Mouse (Mus musculus) limb, embryonic 13.5 days (tissue): ENCODE measurements around the gene Pou3f3. TPM values are rescaled to one million over a fixed set of nuclear protein-coding genes. Genes with fewer than 3 reads are reported as not detected.

Experiments used
- ATAC-seq: fragments of 200-750 bp; cut with Nextera tagmentation; 2 replicates; pipeline ENCODE4 v1.8.0; 2017; ENCODE audit warnings: low read depth, moderate number of reproducible peaks, moderate TSS enrichment; ENCODE audit not compliant: low FRiP score
- H3K27ac ChIP-seq: fragments of 300-500 bp; sonication (generic); 2 replicates; pipeline ENCODE4 v1.5.1; 2015; ENCODE audit warnings: inconsistent platforms, mild to moderate bottlenecking, moderate library complexity
- H3K27me3 ChIP-seq: fragments of 300-500 bp; sonication (generic); 2 replicates; pipeline ENCODE4 v1.6.1; 2015; ENCODE audit warnings: mild to moderate bottlenecking, inconsistent platforms
- H3K36me3 ChIP-seq: fragments of 300-500 bp; sonication (generic); 2 replicates; pipeline ENCODE4 v1.6.1; 2015; ENCODE audit warnings: inconsistent platforms, mild to moderate bottlenecking, moderate library complexity
- H3K4me1 ChIP-seq: fragments of 300-500 bp; sonication (generic); 2 replicates; pipeline ENCODE4 v1.6.1; 2015; ENCODE audit warnings: inconsistent platforms
- H3K4me2 ChIP-seq: fragments of 300-500 bp; sonication (generic); replicated peaks from 2 replicates; pipeline ENCODE4 v1.6.1; 2015; ENCODE audit warnings: inconsistent platforms, mild to moderate bottlenecking, moderate library complexity
- H3K4me3 ChIP-seq: fragments of 300-500 bp; sonication (generic); 2 replicates; pipeline ENCODE4 v1.5.1; 2015; ENCODE audit warnings: moderate library complexity, mild to moderate bottlenecking, inconsistent platforms
- H3K9ac ChIP-seq: fragments of 300-500 bp; sonication (generic); 2 replicates; pipeline ENCODE4 v1.6.1; 2015; ENCODE audit warnings: mild to moderate bottlenecking, inconsistent platforms
- H3K9me3 ChIP-seq: fragments of 300-500 bp; sonication (generic); 2 replicates; pipeline ENCODE4 v1.6.1; 2016; ENCODE audit warnings: inconsistent platforms
- WGBS: fragments of 180-500 bp; shearing (Covaris S2); methylation state at CpG from one replicate; pipeline ENCODE4 v1.1.7; 2015; 5-methylcytosine and 5-hydroxymethylcytosine counted together
- polyA plus RNA-seq: library from polyadenylated mRNA; unstranded; fragments of >200 nt; fragmentation: Nextera tagmentation; extraction: Ambion mirVana; gene quantifications from 2 replicates; pipeline ENCODE4 v1.2.1, GENCODE M21; 2015

Gene Pou3f3
- polyA plus RNA-seq, 1 experiment from 2014 or later = 0.97 TPM

- WGBS = under 1% methylated on average over 36 of the region's 62 CpGs
- Histone ChIP-seq H3K4me2 (peak overlapping the region; percentile 80), H3K4me1 (peaks cover 38% of the 10 kb centered on the region), H3K9ac (peak overlapping the region; percentile 63), H3K36me3 (no peaks in the 10 kb centered on the region), H3K4me3 (peak overlapping the region; percentile 54), H3K27me3 (peaks cover 85% of the 10 kb centered on the region), H3K27ac (no peak overlapping the region), H3K9me3 (no peaks in the 10 kb centered on the region)
- no peak for ATAC-seq
These were observed 933 bp downstream of the Pou3f3 start for GRCm38 (mm10) chr1:42696371-42697031.

- peak overlapping the region; percentile 63 for H3K9ac ChIP-seq
- ATAC-seq = no peak
- WGBS = 1% methylated on average over 54 of the region's 58 CpGs
- H3K9me3 ChIP-seq = no peaks in the 10 kb centered on the region
- no peaks in the 10 kb centered on the region for H3K36me3 ChIP-seq
- H3K4me3 ChIP-seq = peak overlapping the region; percentile 54
- H3K4me2 ChIP-seq = peak overlapping the region; percentile 80
- H3K27me3 ChIP-seq = peaks cover 85% of the 10 kb centered on the region
- H3K4me1 ChIP-seq = peaks cover 38% of the 10 kb centered on the region
- no peak overlapping the region for H3K27ac ChIP-seq
These were observed 1.8 kb downstream of the Pou3f3 start for GRCm38 (mm10) chr1:42697321-42697755.

GRCm38 (mm10) chr1:42697756-42698583, 2.4 kb downstream of the Pou3f3 start:
- no peaks in the 10 kb centered on the region for H3K9me3 ChIP-seq
- H3K4me3 ChIP-seq = peak overlapping the region; percentile 54
- peaks cover 38% of the 10 kb centered on the region for H3K4me1 ChIP-seq
- H3K9ac ChIP-seq = peak overlapping the region; percentile 63
- no peak for ATAC-seq
- WGBS = under 1% methylated on average over 71 of the region's 80 CpGs
- H3K27ac ChIP-seq = no peak overlapping the region
- H3K36me3 ChIP-seq = no peaks in the 10 kb centered on the region
- peak overlapping the region; percentile 80 for H3K4me2 ChIP-seq
- H3K27me3 ChIP-seq = peaks cover 82% of the 10 kb centered on the region

- Histone ChIP-seq H3K36me3 (no peaks in the 10 kb centered on the region), H3K27ac (no peak overlapping the region), H3K9ac (peak overlapping the region; percentile 63), H3K4me1 (peaks cover 37% of the 10 kb centered on the region), H3K27me3 (peaks cover 88% of the 10 kb centered on the region), H3K9me3 (no peaks in the 10 kb centered on the region), H3K4me2 (peak overlapping the region; percentile 80), H3K4me3 (peak overlapping the region; percentile 54)
- 2% methylated on average over 45 of the region's 57 CpGs for WGBS
- no peak for ATAC-seq
These were observed 3.2 kb downstream of the Pou3f3 start for GRCm38 (mm10) chr1:42698584-42699333.

- Histone ChIP-seq H3K4me2 (peak overlapping the region; percentile 80), H3K36me3 (no peaks in the 10 kb centered on the region), H3K4me3 (peak overlapping the region; percentile 54), H3K27me3 (peaks cover 89% of the 10 kb centered on the region), H3K4me1 (peaks cover 30% of the 10 kb centered on the region), H3K9ac (no peak overlapping the region), H3K9me3 (no peaks in the 10 kb centered on the region), H3K27ac (no peak overlapping the region)
- WGBS = 2% methylated on average over 19 of the region's 19 CpGs
- no peak for ATAC-seq
These were observed 3.9 kb downstream of the Pou3f3 start for GRCm38 (mm10) chr1:42699471-42699871.

- Histone ChIP-seq H3K9ac (no peak overlapping the region), H3K27me3 (peaks cover 89% of the 10 kb centered on the region), H3K36me3 (no peaks in the 10 kb centered on the region), H3K27ac (no peak overlapping the region), H3K4me1 (peaks cover 24% of the 10 kb centered on the region), H3K4me3 (no peak overlapping the region), H3K9me3 (no peaks in the 10 kb centered on the region), H3K4me2 (no peak overlapping the region)
- WGBS = 11% methylated on average over 3 of the region's 3 CpGs
- no peak for ATAC-seq
These were observed 4.6 kb downstream of the Pou3f3 start for GRCm38 (mm10) chr1:42700171-42700570.

GRCm38 (mm10) chr1:42700815-42701214, 5.2 kb downstream of the Pou3f3 start:
- no peak overlapping the region for H3K9ac ChIP-seq
- ATAC-seq = no peak

GRCm38 (mm10) chr1:42701833-42702611, 6.5 kb downstream of the Pou3f3 start:
- no peak overlapping the region for H3K4me3 ChIP-seq
- no peak overlapping the region for H3K4me2 ChIP-seq
- H3K27me3 ChIP-seq = peaks cover 92% of the 10 kb centered on the region
- peaks cover 17% of the 10 kb centered on the region; the same call in 1 of the 2 replicates for H3K4me1 ChIP-seq
- 17% methylated on average over 5 of the region's 5 CpGs for WGBS
- no peak overlapping the region for H3K9ac ChIP-seq
- no peaks in the 10 kb centered on the region for H3K9me3 ChIP-seq
- ATAC-seq = no peak
- H3K27ac ChIP-seq = no peak overlapping the region
- no peaks in the 10 kb centered on the region for H3K36me3 ChIP-seq

More at GRCm38 (mm10) chr1:42700815-42701214, 5.2 kb downstream of the Pou3f3 start:
- Histone ChIP-seq H3K27me3 (peaks cover 90% of the 10 kb centered on the region), H3K36me3 (no peaks in the 10 kb centered on the region), H3K9me3 (no peaks in the 10 kb centered on the region), H3K27ac (no peak overlapping the region), H3K4me3 (no peak overlapping the region), H3K4me1 (peaks cover 23% of the 10 kb centered on the region), H3K4me2 (no peak overlapping the region)
- WGBS = 24% methylated on average over 1 of the region's 1 CpGs

GRCm38 (mm10) chr1:42702984-42703383, 7.4 kb downstream of the Pou3f3 start:
- no peak overlapping the region for H3K27ac ChIP-seq
- H3K36me3 ChIP-seq = no peaks in the 10 kb centered on the region
- no peaks in the 10 kb centered on the region for H3K9me3 ChIP-seq
- no peak overlapping the region for H3K4me2 ChIP-seq
- ATAC-seq = no peak
- peaks cover 92% of the 10 kb centered on the region for H3K27me3 ChIP-seq
- WGBS = 4% methylated on average over 9 of the region's 9 CpGs
- no peak overlapping the region for H3K4me3 ChIP-seq
- no peak overlapping the region for H3K9ac ChIP-seq
- H3K4me1 ChIP-seq = peaks cover 8% of the 10 kb centered on the region; the same call in 1 of the 2 replicates

- 4% methylated on average over 7 of the region's 7 CpGs for WGBS
- ATAC-seq = no peak
- no peak overlapping the region for H3K4me3 ChIP-seq
These were observed 7.9 kb downstream of the Pou3f3 start for GRCm38 (mm10) chr1:42703424-42703823.

GRCm38 (mm10) chr1:42703851-42704613, 8.5 kb downstream of the Pou3f3 start:
- no peak overlapping the region for H3K9ac ChIP-seq
- H3K36me3 ChIP-seq = no peaks in the 10 kb centered on the region
- peaks cover 92% of the 10 kb centered on the region for H3K27me3 ChIP-seq
- H3K9me3 ChIP-seq = no peaks in the 10 kb centered on the region
- ATAC-seq = peak; percentile 41; the same call in 1 of the 2 replicates
- H3K4me2 ChIP-seq = peak overlapping the region; percentile 11; the same call in 1 of the 2 replicates
- H3K27ac ChIP-seq = no peak overlapping the region
- WGBS = 3% methylated on average over 26 of the region's 26 CpGs
- H3K4me3 ChIP-seq = no peak overlapping the region
- H3K4me1 ChIP-seq = no peaks in the 10 kb centered on the region

More at GRCm38 (mm10) chr1:42703424-42703823, 7.9 kb downstream of the Pou3f3 start:
- Histone ChIP-seq H3K9me3 (no peaks in the 10 kb centered on the region), H3K9ac (no peak overlapping the region), H3K4me2 (no peak overlapping the region), H3K27ac (no peak overlapping the region), H3K4me1 (0 out of 2 replicates have a peak, but pooled peaks cover 3% of the 10 kb centered on the region), H3K36me3 (no peaks in the 10 kb centered on the region), H3K27me3 (peaks cover 92% of the 10 kb centered on the region)
